Mouse (Mus musculus): ENCODE measurements around the gene Bpifb9b. TPM values are rescaled to one million over a fixed set of nuclear protein-coding genes. Genes with fewer than 3 reads are reported as not detected.

Gene Bpifb9b
- not detected in 2 replicates for polyA plus RNA-seq (2021; fragmentation: Nextera tagmentation)
- long read RNA-seq, experiment 1 = 0 reads
- long read RNA-seq, experiment 2 = 0 reads

DNA sequence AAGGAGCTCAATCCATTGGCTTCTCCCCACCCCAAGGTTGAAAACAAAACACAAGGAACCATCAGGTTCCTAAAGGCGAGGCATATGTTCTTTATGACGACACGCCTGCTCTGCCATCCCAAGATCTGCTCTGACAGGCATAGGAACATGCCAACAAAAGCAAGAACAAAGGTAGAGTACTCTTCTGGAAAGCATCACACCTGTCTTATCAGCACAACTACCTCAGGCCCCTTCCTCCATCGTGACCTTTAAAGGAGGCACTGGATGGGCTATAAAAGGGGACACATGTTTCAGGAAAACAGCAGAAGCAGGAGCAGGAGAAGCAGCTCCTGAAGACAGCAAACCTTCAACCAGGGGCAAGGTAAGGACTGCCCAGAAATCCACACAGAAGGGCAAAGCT, at the start of gene Bpifb9b:
TSS of gene Bpifb9b (plus strand) at position 301 of the 400 bp plus-strand sequence.

DNA sequence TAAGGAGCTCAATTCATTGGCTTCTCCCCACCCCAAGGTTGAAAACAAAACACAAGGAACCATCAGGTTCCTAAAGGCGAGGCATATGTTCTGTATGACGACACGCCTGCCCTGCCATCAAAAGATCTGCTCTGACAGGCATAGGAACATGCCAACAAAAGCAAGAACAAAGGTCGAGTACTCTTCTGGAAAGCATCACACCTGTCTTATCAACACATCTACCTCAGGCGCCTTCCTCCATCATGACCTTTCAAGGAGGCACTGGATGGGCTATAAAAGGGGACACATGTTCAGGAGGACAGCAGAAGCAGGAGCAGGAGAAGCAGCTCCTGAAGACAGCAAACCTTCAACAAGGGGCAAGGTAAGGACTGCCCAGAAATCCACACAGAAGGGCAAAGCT, 49.5 kb upstream of the Bpifb9b start, which contains the start of gene Bpifb9a:
TSS of gene Bpifb9a (plus strand) at position 301 of the 400 bp plus-strand sequence.

Other genes starting within 250 kb of the Bpifb9b start
- not detected in 2 replicates for gene Bpifa3, start 176.9 kb upstream of the Bpifb9b start, polyA plus RNA-seq (2021; fragmentation: Nextera tagmentation)
- gene Bpifa1, start 164.3 kb upstream of the Bpifb9b start, polyA plus RNA-seq (2021; fragmentation: Nextera tagmentation) = 0.13 TPM in 1 of 2 replicates, not detected in the other
- gene Bpifa5, start 144.6 kb upstream of the Bpifb9b start, polyA plus RNA-seq (2021; fragmentation: Nextera tagmentation) = 0.13 TPM in 1 of 2 replicates, not detected in the other
- 0.19 and 0.25 TPM in 2 replicates for gene Bpifb1, start 116.4 kb upstream of the Bpifb9b start, polyA plus RNA-seq (2021; fragmentation: Nextera tagmentation)
- 0.09 TPM in 1 of 2 replicates, not detected in the other for gene Bpifb5, start 83.5 kb upstream of the Bpifb9b start, polyA plus RNA-seq (2021; fragmentation: Nextera tagmentation)
- gene Bpifb9a, start 49.4 kb upstream of the Bpifb9b start, polyA plus RNA-seq (2021; fragmentation: Nextera tagmentation) = not detected in 2 replicates
- gene Cdk5rap1, start 65.8 kb downstream of the Bpifb9b start, polyA plus RNA-seq (2021; fragmentation: Nextera tagmentation) = 7.7 and 8.4 TPM in 2 replicates
- 14.7 and 15.8 TPM in 2 replicates for gene Snta1, start 100.9 kb downstream of the Bpifb9b start, polyA plus RNA-seq (2021; fragmentation: Nextera tagmentation)
- gene Cbfa2t2, start 129.3 kb downstream of the Bpifb9b start, polyA plus RNA-seq (2021; fragmentation: Nextera tagmentation) = 33.8 and 49.0 TPM in 2 replicates
- 1.7 TPM in 2 replicates for gene 1700003F12Rik, start 239.9 kb downstream of the Bpifb9b start, polyA plus RNA-seq (2021; fragmentation: Nextera tagmentation)
- not detected in 2 replicates for gene Actl10, start 244.5 kb downstream of the Bpifb9b start, polyA plus RNA-seq (2021; fragmentation: Nextera tagmentation)

Data from layer of hippocampus, adult 6 months (tissue).